Mouse (Mus musculus) G1E (cell line): ENCODE data around the gene 2310034C09Rik.

ENCODE experiments used
- CTCF ChIP-seq: IDR thresholded peaks from 2 replicates; pipeline ENCODE4 v1.5.1; 2012; ENCODE audit warnings: low read depth, low read length, inconsistent platforms, mixed read lengths
- GATA1 ChIP-seq: IDR thresholded peaks from 2 replicates; pipeline ENCODE4 v1.6.1; 2012; ENCODE audit warnings: borderline replicate concordance, low read length, inconsistent platforms, mixed read lengths
- POLR2AphosphoS5 ChIP-seq: IDR thresholded peaks from 2 replicates; pipeline ENCODE4 v1.6.1; 2012; ENCODE audit warnings: low read depth, low read length, inconsistent platforms; ENCODE audit not compliant: insufficient replicate concordance
- TAL1 ChIP-seq: conservative IDR thresholded peaks from 2 replicates; pipeline ENCODE4 v1.6.1; 2012; ENCODE audit warnings: low read depth, low read length, inconsistent platforms, mixed read lengths

DNA sequence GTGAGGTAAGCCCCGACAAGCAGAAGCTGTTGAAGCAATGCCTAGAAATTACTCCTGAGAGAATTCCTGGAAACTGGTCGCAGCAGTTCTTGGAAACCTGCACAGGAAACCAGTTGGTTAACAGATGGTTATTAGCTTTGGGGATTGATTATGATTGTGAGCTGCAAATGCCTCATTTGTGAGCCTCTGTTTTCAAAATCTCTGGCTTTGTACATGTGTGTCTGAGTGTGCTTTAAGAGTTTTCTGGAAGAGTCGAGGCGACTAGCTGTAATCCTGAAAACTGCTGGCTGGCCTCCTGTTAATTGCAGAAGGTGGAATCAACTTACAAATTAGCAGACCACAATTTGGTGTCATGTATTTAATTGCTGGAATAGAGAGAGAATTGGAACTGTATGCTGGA, 10.7 kb upstream of the 2310034C09Rik start:
- TF ChIP-seq CTCF (no peak), GATA1 (no peak), TAL1 (no peak), POLR2AphosphoS5 (no peak)
